Mouse (Mus musculus) T-helper 17 cell (primary cell): ENCODE results near the gene Ndufb10.

Experiments
- in situ Hi-C, 2 experiments: fragments of 300-600 bp; cut with MboI, MseI; formaldehyde crosslinking; loops; 1 replicate in 1 of 2; 2 replicates in 1 of 2; pipeline ENCODE4 v1.15.1; 2025; ENCODE audit warnings: high pct_unique_total_duplicates in 2 of 2

Gene Ndufb10

DNA sequence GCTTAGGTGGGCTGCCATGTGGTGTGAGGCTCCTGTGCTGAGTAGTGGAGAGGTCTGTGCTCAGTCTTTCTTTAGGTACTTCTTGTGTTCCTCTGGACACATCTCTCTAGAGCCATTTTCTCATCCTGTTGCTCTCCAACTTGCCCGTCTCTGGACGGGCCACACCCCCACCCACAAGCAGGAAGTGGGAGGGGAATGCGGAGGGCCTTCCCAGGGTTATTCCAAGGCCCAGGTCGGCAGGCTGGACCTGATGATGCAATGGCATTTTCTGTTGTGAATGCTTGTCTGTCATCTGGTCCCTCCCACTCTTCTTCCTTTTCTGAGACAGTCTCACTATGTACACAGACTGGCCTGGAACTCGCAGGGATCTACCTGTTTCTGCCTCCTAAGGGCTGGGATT is 52.1 kb downstream of the Ndufb10 start:
- in situ Hi-C loops: no loop called here
